Mouse (Mus musculus) myocyte (in vitro differentiated cells): ENCODE data around the gene B3galt6. TPM values are rescaled to one million over a fixed set of nuclear protein-coding genes. Genes with fewer than 3 reads are reported as not detected.

ENCODE experiments used
- H3K27me3 ChIP-seq: one replicate; pipeline ENCODE4 v1.6.1; 2011; ENCODE audit not compliant: control insufficient read depth, insufficient read depth, insufficient read length
- H3K36me3 ChIP-seq: one replicate; pipeline ENCODE4 v1.6.1; 2011; ENCODE audit not compliant: control insufficient read depth, insufficient read depth
- H3K4me2 ChIP-seq: one replicate; pipeline ENCODE4 v1.6.1; 2011; ENCODE audit warnings: low read depth, control low read depth
- H3K4me3 ChIP-seq: one replicate; pipeline ENCODE4 v1.5.1; 2011; ENCODE audit warnings: mild to moderate bottlenecking, control low read depth, moderate library complexity
- H3K79me2 ChIP-seq: one replicate; pipeline ENCODE4 v1.6.1; 2011; ENCODE audit not compliant: control insufficient read depth, insufficient read depth
- H3ac ChIP-seq: one replicate; pipeline ENCODE4 v1.6.1; 2011; ENCODE audit not compliant: control insufficient read depth, insufficient read length
- CEBPB ChIP-seq: IDR thresholded peaks from 2 replicates; pipeline ENCODE4 v1.6.1; 2011; ENCODE audit warnings: mild to moderate bottlenecking, moderate library complexity; ENCODE audit not compliant: poor library complexity, insufficient read depth, severe bottlenecking
- E2F4 ChIP-seq: IDR thresholded peaks from one replicate; pipeline ENCODE4 v1.6.1; 2011; ENCODE audit warnings: mild to moderate bottlenecking, control low read depth, moderate library complexity; ENCODE audit not compliant: insufficient read depth
- MAX ChIP-seq: IDR thresholded peaks from one replicate; pipeline ENCODE4 v1.6.1; 2011; ENCODE audit warnings: low read depth, mild to moderate bottlenecking, control low read depth
- MYOD1 ChIP-seq, 3 experiments: IDR thresholded peaks; one replicate each; pipeline ENCODE4 v1.6.1; 2011; ENCODE audit warnings: control low read depth in 2 of 3, low read depth in 2 of 3, mild to moderate bottlenecking in 2 of 3, moderate library complexity in 1 of 3; ENCODE audit not compliant: insufficient read length in 2 of 3, control insufficient read depth in 1 of 3
- MYOG ChIP-seq, 3 experiments: IDR thresholded peaks; one replicate each; pipeline ENCODE4 v1.6.1; 2011; ENCODE audit warnings: control low read depth in 2 of 3, low read depth in 2 of 3, mild to moderate bottlenecking in 2 of 3; ENCODE audit not compliant: insufficient read length in 2 of 3, control insufficient read depth in 1 of 3, insufficient read depth in 1 of 3
- POLR2A ChIP-seq: IDR thresholded peaks from one replicate; pipeline ENCODE4 v1.6.1; 2011; ENCODE audit warnings: low read depth, mild to moderate bottlenecking, control low read depth, moderate library complexity; ENCODE audit not compliant: insufficient read length
- POLR2AphosphoS2 ChIP-seq: IDR thresholded peaks from one replicate; pipeline ENCODE4 v1.6.1; 2011; ENCODE audit warnings: low read depth, control low read depth; ENCODE audit not compliant: insufficient read length
- REST ChIP-seq: IDR thresholded peaks from one replicate; pipeline ENCODE4 v1.6.1; 2011; ENCODE audit warnings: mild to moderate bottlenecking, control low read depth, moderate library complexity; ENCODE audit not compliant: insufficient read depth, insufficient read length
- SRF ChIP-seq: IDR thresholded peaks from one replicate; pipeline ENCODE4 v1.6.1; 2011; ENCODE audit warnings: low read depth; ENCODE audit not compliant: control insufficient read depth, insufficient read length
- TCF12 ChIP-seq: IDR thresholded peaks from one replicate; pipeline ENCODE4 v1.6.1; 2011; ENCODE audit warnings: mild to moderate bottlenecking, control low read depth; ENCODE audit not compliant: poor library complexity, insufficient read depth, severe bottlenecking
- TCF3 ChIP-seq: IDR thresholded peaks from one replicate; pipeline ENCODE4 v1.6.1; 2011; ENCODE audit warnings: low read depth, control low read depth; ENCODE audit not compliant: insufficient read length
- USF1 ChIP-seq: IDR thresholded peaks from one replicate; pipeline ENCODE4 v1.6.1; 2011; ENCODE audit warnings: low read depth, mild to moderate bottlenecking, control low read depth, moderate library complexity
- polyA plus RNA-seq: library from polyadenylated mRNA; unstranded; fragments of >200 nt; fragmentation: generic; extraction: Trizol; gene quantifications from one replicate; pipeline ENCODE4 v1.2.1, GENCODE M21; 2012; ENCODE audit warnings: missing spikeins

The B3galt6 gene
- polyA plus RNA-seq: 5.4 TPM

DNA sequence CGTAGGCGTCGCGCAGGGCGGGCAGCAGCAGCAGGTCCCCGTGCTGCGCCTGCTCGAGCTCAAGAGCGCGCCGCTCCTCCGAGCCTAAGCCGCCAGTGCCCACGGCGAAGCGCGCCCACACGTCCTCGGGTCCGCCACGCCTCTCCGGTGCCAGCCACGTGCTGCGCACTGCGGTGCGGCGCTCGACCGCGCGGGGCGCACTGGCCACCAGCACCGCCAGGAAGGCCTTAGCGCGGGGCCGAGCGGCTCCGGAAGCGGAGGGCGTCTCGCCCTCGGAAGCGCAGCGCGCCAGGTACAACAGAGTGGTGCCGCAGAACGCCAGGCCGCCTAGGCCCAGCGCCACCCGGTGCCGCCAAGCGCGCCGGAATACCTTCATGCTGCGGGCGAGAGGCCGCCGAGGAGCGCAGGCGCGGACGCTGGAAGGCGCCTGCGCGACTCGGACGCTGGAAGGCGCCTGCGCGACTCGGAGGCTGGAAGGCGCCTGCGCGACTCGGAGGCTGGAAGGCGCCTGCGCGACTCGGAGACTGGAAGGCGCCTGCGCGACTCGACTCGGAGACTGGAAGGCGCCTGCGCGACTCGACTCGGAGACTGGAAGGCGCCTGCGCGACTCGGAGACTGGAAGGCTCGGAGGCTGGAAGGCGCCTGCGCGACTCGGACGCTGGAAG lies at the start of gene B3galt6, which contains the start of gene Sdf4:
Gene B3galt6 (minus strand): TSS at position 409 of the 665 bp plus-strand sequence.
Gene Sdf4 (plus strand): TSS at position 632 of the 665 bp plus-strand sequence.
- Histone ChIP-seq H3K79me2 (peaks cover 44% of the 10 kb centered on the region), H3K36me3 (no peaks in the 10 kb centered on the region), H3K4me3 (peak within 1 kb of the TSS; percentile 97), H3K4me2 (peak within 1 kb of the TSS; percentile 96), H3K27me3 (no peaks in the 10 kb centered on the region), H3ac (peak within 1 kb of the TSS; percentile 93)
- TF ChIP-seq MYOD1 (IDR thresholded peaks at IDR 0.05; ENCODE audit: control insufficient read depth in 1 of 3, insufficient read length in 2 of 3, low read depth in 2 of 3) (peak in 2 of 3 experiments; percentile 1 to 58), USF1 (peak; percentile 72), E2F4 (no peak), SRF (peak; percentile 36), TCF12 (no peak), TCF3 (no peak), REST (no peak), MAX (peak; percentile 76), MYOG (IDR thresholded peaks at IDR 0.05; ENCODE audit: control insufficient read depth in 1 of 3, insufficient read depth in 1 of 3, insufficient read length in 2 of 3, low read depth in 2 of 3) (peak in 2 of 3 experiments; percentile 28 to 59), POLR2AphosphoS2 (peak; percentile 75), POLR2A (peak; percentile 82), CEBPB (no peak)

GRCm38 (mm10) chr4:156034901-156035300 lies 42.5 kb upstream of the B3galt6 start:
- H3K4me2 ChIP-seq: no peak overlapping the region
- H3K36me3 ChIP-seq: no peaks in the 10 kb centered on the region
- peaks cover 21% of the 10 kb centered on the region for H3K27me3 ChIP-seq
- H3K79me2 ChIP-seq: no peaks in the 10 kb centered on the region
- H3ac ChIP-seq: no peak overlapping the region
- TF ChIP-seq USF1: no peak
- no peak for TF ChIP-seq SRF
- TF ChIP-seq TCF12: no peak
- TF ChIP-seq CEBPB: no peak
- TF ChIP-seq MAX: no peak
- no peak for TF ChIP-seq E2F4
- TF ChIP-seq REST: no peak
- TF ChIP-seq POLR2A: no peak
- TF ChIP-seq TCF3: no peak
- no peak for TF ChIP-seq MYOG (IDR thresholded peaks at IDR 0.05; ENCODE audit: control insufficient read depth in 1 of 3, insufficient read depth in 1 of 3, insufficient read length in 2 of 3, low read depth in 2 of 3)
- no peak overlapping the region for H3K4me3 ChIP-seq

DNA sequence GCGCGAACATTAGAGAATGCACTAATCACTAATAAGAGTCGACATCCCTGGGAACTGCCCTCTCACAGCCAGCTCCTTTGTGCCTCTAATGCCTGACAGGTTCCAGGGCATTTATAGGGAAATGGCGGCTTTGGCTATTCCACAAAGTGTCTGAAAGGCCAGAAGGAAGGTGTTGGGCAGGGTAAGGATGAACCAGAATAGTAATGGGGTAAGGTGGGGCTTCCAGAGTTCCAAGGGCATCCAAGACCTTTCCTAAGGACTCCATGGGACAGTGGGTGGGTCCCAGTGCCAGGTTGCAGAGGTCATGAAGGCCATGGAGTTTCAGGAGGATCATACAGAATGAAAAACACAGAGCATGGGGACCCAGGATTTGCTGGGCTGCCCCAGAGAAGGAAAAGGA lies 41.9 kb upstream of the B3galt6 start:
- Histone ChIP-seq H3K79me2 (no peaks in the 10 kb centered on the region), H3K27me3 (peaks cover 21% of the 10 kb centered on the region), H3K4me2 (no peak overlapping the region), H3K4me3 (no peak overlapping the region), H3ac (no peak overlapping the region), H3K36me3 (no peaks in the 10 kb centered on the region)
- no peak for TF ChIP-seq TCF3
- TF ChIP-seq REST: no peak
- no peak for TF ChIP-seq E2F4
- no peak for TF ChIP-seq POLR2A
- TF ChIP-seq SRF: no peak
- no peak for TF ChIP-seq USF1
- TF ChIP-seq MYOD1 (IDR thresholded peaks at IDR 0.05; ENCODE audit: control insufficient read depth in 1 of 3, insufficient read length in 2 of 3, low read depth in 2 of 3): no peak
- TF ChIP-seq MYOG (IDR thresholded peaks at IDR 0.05; ENCODE audit: control insufficient read depth in 1 of 3, insufficient read depth in 1 of 3, insufficient read length in 2 of 3, low read depth in 2 of 3): no peak
- no peak for TF ChIP-seq MAX
- TF ChIP-seq TCF12: no peak
- no peak for TF ChIP-seq CEBPB

- Histone ChIP-seq H3K27me3 (peaks cover 21% of the 10 kb centered on the region), H3K36me3 (no peaks in the 10 kb centered on the region)
These were observed 41.1 kb upstream of the B3galt6 start for GRCm38 (mm10) chr4:156033476-156034119.

More at GRCm38 (mm10) chr4:156033476-156034119, 41.1 kb upstream of the B3galt6 start:
- Histone ChIP-seq H3K4me3 (no peak overlapping the region), H3ac (no peak overlapping the region), H3K4me2 (peak overlapping the region; percentile 0), H3K79me2 (no peaks in the 10 kb centered on the region)
- no peak for TF ChIP-seq CEBPB
- TF ChIP-seq MYOG (IDR thresholded peaks at IDR 0.05; ENCODE audit: control insufficient read depth in 1 of 3, insufficient read depth in 1 of 3, insufficient read length in 2 of 3, low read depth in 2 of 3): no peak
- no peak for TF ChIP-seq POLR2A
- TF ChIP-seq SRF: no peak
- no peak for TF ChIP-seq TCF12
- no peak for TF ChIP-seq TCF3
